Mouse (Mus musculus) liver, adult 2 months (tissue): ENCODE data around the gene Rhoh. TPM values are rescaled to one million over a fixed set of nuclear protein-coding genes. Genes with fewer than 3 reads are reported as not detected.

ENCODE experiments used
- DNase-seq: peaks from one replicate; pipeline ENCODE4 v3.0.0-alpha.2; 2011; ENCODE audit warnings: low read depth, low spot score; ENCODE audit errors: extremely low read depth
- H3K27ac ChIP-seq: fragments of 200-500 bp; replicated peaks from 2 replicates; pipeline ENCODE4 v1.5.1; 2012; ENCODE audit warnings: low read depth, mild to moderate bottlenecking, control low read depth, inconsistent platforms, low read length; ENCODE audit not compliant: insufficient read depth
- H3K27me3 ChIP-seq: fragments of 200-500 bp; 2 replicates; pipeline ENCODE4 v1.6.1; 2012; ENCODE audit warnings: mild to moderate bottlenecking, moderate library complexity, low read length, inconsistent platforms; ENCODE audit not compliant: control insufficient read depth, insufficient read depth
- H3K36me3 ChIP-seq: fragments of 200-500 bp; 2 replicates; pipeline ENCODE4 v1.6.1; 2012; ENCODE audit warnings: low read length, inconsistent platforms; ENCODE audit not compliant: control insufficient read depth, insufficient read depth
- H3K4me1 ChIP-seq: fragments of 200-500 bp; 2 replicates; pipeline ENCODE4 v1.6.1; 2011; ENCODE audit warnings: low read length; ENCODE audit not compliant: control insufficient read depth, insufficient read depth
- H3K4me3 ChIP-seq: fragments of 200-500 bp; 2 replicates; pipeline ENCODE4 v1.5.1; 2011; ENCODE audit warnings: low read depth, mild to moderate bottlenecking, control low read depth, low read length, moderate library complexity; ENCODE audit not compliant: insufficient read depth
- H3K79me2 ChIP-seq: fragments of 200-500 bp; 2 replicates; pipeline ENCODE4 v1.6.1; 2012; ENCODE audit warnings: inconsistent platforms, mild to moderate bottlenecking, low read length, moderate library complexity; ENCODE audit not compliant: control insufficient read depth, insufficient read depth
- H3K9ac ChIP-seq: fragments of 200-500 bp; 2 replicates; pipeline ENCODE4 v1.6.1; 2012; ENCODE audit warnings: low read depth, mild to moderate bottlenecking, control low read depth, inconsistent platforms, low read length
- CTCF ChIP-seq: fragments of 200-500 bp; IDR thresholded peaks from 2 replicates; pipeline ENCODE4 v1.5.1; 2011; ENCODE audit warnings: low read depth, low read length, control low read depth
- POLR2A ChIP-seq: fragments of 200-500 bp; IDR thresholded peaks from 2 replicates; pipeline ENCODE4 v1.6.1; 2011; ENCODE audit warnings: low read length, control low read depth; ENCODE audit not compliant: insufficient read depth; ENCODE audit errors: extremely low read depth
- WGBS: fragments of 180-500 bp; shearing (Covaris S2); methylation state at CpG from one replicate; pipeline ENCODE4 v1.1.7; 2018; 5-methylcytosine and 5-hydroxymethylcytosine counted together
- polyA plus RNA-seq: library from polyadenylated mRNA; depleted of rRNA; stranded (reverse); fragments of >200 nt; gene quantifications from 2 replicates; pipeline ENCODE4 v1.2.3, GENCODE M21; 2012
- total RNA-seq: library from RNA; depleted of rRNA; stranded (reverse); fragments of >200 nt; gene quantifications from 2 replicates; pipeline ENCODE4 v1.2.3, GENCODE M21; 2014

Gene Rhoh
- total and polyA plus RNA-seq, 2 experiments: 0.22 to 1.2 TPM

GRCm38 (mm10) chr5:65900862-65901265 is 39.9 kb downstream of the Rhoh start:
- no peak for DNase-seq

GRCm38 (mm10) chr5:65901868-65902418 is 40.9 kb downstream of the Rhoh start:
- Histone ChIP-seq H3K4me1 (no peaks in the 10 kb centered on the region), H3K4me3 (no peak overlapping the region), H3K79me2 (no peaks in the 10 kb centered on the region), H3K27me3 (no peaks in the 10 kb centered on the region), H3K27ac (no peak overlapping the region), H3K36me3 (no peaks in the 10 kb centered on the region), H3K9ac (no peak overlapping the region)
- no peak for DNase-seq
- 86% methylated on average over 10 of the region's 10 CpGs for WGBS
- TF ChIP-seq CTCF (no peak), POLR2A (no peak)

More at GRCm38 (mm10) chr5:65900862-65901265, 39.9 kb downstream of the Rhoh start:
- TF ChIP-seq POLR2A (no peak), CTCF (no peak)
- Histone ChIP-seq H3K79me2 (no peaks in the 10 kb centered on the region), H3K9ac (no peak overlapping the region), H3K27ac (no peak overlapping the region), H3K36me3 (no peaks in the 10 kb centered on the region), H3K4me3 (no peak overlapping the region), H3K4me1 (no peaks in the 10 kb centered on the region), H3K27me3 (no peaks in the 10 kb centered on the region)
- WGBS: 55% methylated on average over 7 of the region's 7 CpGs

DNA sequence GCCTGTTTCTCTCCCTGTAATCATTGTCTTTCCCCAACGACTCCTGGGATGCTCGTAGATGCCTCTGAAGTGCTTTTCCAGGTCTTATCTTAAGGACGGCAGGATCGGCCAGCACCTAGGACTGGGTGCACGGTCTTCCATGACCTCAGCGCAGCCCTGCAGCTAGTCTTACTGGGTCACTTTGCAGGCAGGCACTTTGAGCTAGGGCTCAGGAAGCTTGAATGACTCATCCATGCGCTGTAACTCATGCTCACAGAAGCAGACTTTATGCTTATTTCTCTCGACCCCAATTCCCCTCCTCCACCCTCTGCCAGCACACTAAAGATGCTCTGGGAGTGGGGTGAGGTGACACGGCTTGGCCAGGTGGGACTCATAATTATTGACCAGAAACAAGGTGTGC is 41.8 kb downstream of the Rhoh start:
- WGBS: 89% methylated on average over 9 of the region's 9 CpGs
- Histone ChIP-seq H3K79me2 (no peaks in the 10 kb centered on the region), H3K36me3 (no peaks in the 10 kb centered on the region), H3K4me1 (no peaks in the 10 kb centered on the region), H3K27ac (no peak overlapping the region), H3K27me3 (no peaks in the 10 kb centered on the region), H3K9ac (no peak overlapping the region), H3K4me3 (no peak overlapping the region)
- no peak for DNase-seq
- no peak for TF ChIP-seq POLR2A
- no peak for TF ChIP-seq CTCF

DNA sequence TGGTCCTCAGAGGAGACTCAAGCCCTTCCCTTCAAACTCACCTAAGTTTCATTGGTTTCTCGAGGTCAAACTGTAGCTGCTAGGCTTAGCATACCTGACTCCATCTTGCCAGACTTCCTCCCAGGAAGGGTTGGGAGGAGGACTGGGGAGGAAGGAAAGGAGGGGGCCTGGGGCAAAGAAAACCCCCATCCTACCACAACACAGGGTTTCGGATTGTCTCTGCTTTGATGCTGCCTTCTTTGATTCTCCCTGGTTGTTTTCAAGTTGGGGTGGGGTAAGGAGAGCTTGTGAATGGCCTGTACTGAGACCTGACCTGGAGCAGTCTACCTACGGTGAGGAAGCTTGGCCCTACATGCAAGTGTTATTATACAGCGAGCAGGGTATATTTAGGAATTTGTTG is 43.5 kb downstream of the Rhoh start:
- no peak for DNase-seq
- Histone ChIP-seq H3K36me3 (no peaks in the 10 kb centered on the region), H3K27ac (no peak overlapping the region), H3K9ac (no peak overlapping the region), H3K27me3 (no peaks in the 10 kb centered on the region), H3K4me3 (no peak overlapping the region), H3K79me2 (no peaks in the 10 kb centered on the region), H3K4me1 (no peaks in the 10 kb centered on the region)
- 92% methylated on average over 4 of the region's 4 CpGs for WGBS
- no peak for TF ChIP-seq CTCF
- no peak for TF ChIP-seq POLR2A

DNA sequence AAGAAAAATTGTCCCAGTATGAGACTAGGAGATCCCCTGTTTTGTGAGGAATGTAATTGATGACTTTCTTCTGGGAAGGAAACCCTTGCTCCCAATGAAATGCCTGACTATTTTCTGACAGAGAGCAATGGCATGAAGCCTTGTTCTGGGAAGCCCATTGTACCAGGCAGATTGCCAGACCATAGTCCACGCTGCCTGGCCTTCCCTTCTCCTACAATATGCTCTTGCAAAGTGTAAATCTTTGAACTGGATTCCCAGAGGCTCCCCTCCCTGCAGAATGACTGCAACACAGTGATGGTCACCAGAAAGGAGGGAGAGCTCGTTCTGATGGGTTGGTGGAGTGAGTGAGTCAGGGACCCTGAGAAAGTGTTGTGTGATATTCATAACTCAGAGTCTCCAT is 47.7 kb downstream of the Rhoh start:
- H3K9ac ChIP-seq: no peak overlapping the region

GRCm38 (mm10) chr5:65909321-65909720 is 48.3 kb downstream of the Rhoh start:
- no peak overlapping the region for H3K4me3 ChIP-seq
- TF ChIP-seq POLR2A (no peak), CTCF (no peak)
- no peaks in the 10 kb centered on the region for H3K79me2 ChIP-seq
- WGBS: 87% methylated on average over 4 of the region's 4 CpGs
- no peaks in the 10 kb centered on the region for H3K27me3 ChIP-seq
- H3K36me3 ChIP-seq: no peaks in the 10 kb centered on the region
- no peak overlapping the region for H3K27ac ChIP-seq
- DNase-seq: no peak
- no peak overlapping the region for H3K9ac ChIP-seq
- H3K4me1 ChIP-seq: no peaks in the 10 kb centered on the region

More for the DNA sequence above, 47.7 kb downstream of the Rhoh start:
- DNase-seq: no peak
- 56% methylated on average over 2 of the region's 2 CpGs for WGBS
- TF ChIP-seq POLR2A: no peak
- TF ChIP-seq CTCF: no peak
- Histone ChIP-seq H3K4me1 (no peaks in the 10 kb centered on the region), H3K27me3 (no peaks in the 10 kb centered on the region), H3K36me3 (no peaks in the 10 kb centered on the region), H3K79me2 (no peaks in the 10 kb centered on the region), H3K4me3 (no peak overlapping the region), H3K27ac (no peak overlapping the region)
